Mouse (Mus musculus) left cerebral cortex, adult 9 months (tissue): Measurements from ENCODE around the gene Col28a1.

Experiments used
- DNase-seq, 2 experiments: peaks; one replicate each; pipeline ENCODE4 v3.0.0; 2022; ENCODE audit warnings: low spot score in 2 of 2

The Col28a1 gene

GRCm38 (mm10) chr6:8119116-8119515 lies 73.3 kb downstream of the Col28a1 start:
- no peak for DNase-seq

GRCm38 (mm10) chr6:8118577-8118976 lies 73.8 kb downstream of the Col28a1 start:
- DNase-seq: no peak

GRCm38 (mm10) chr6:8105870-8106706 lies 86.3 kb downstream of the Col28a1 start:
- no peak for DNase-seq

GRCm38 (mm10) chr6:8101224-8101623 lies 91.2 kb downstream of the Col28a1 start:
- DNase-seq: no peak

GRCm38 (mm10) chr6:8095856-8096255 lies 96.6 kb downstream of the Col28a1 start:
- DNase-seq: no peak

GRCm38 (mm10) chr6:8094160-8094953 lies 98.1 kb downstream of the Col28a1 start:
- no peak for DNase-seq

- DNase-seq: no peak
These were observed 98.9 kb downstream of the Col28a1 start for GRCm38 (mm10) chr6:8093556-8093955.

GRCm38 (mm10) chr6:8086847-8087246 lies 105.6 kb downstream of the Col28a1 start:
- DNase-seq: no peak

GRCm38 (mm10) chr6:8084806-8085205 lies 107.6 kb downstream of the Col28a1 start:
- DNase-seq: no peak

- DNase-seq: no peak
These were observed 109.2 kb downstream of the Col28a1 start for GRCm38 (mm10) chr6:8083196-8083595.

GRCm38 (mm10) chr6:8077572-8078146 lies 114.8 kb downstream of the Col28a1 start:
- no peak for DNase-seq

GRCm38 (mm10) chr6:8074914-8075313 lies 117.5 kb downstream of the Col28a1 start:
- no peak for DNase-seq

GRCm38 (mm10) chr6:8068979-8069378 lies 123.4 kb downstream of the Col28a1 start:
- DNase-seq: peak in 1 of 2 experiments; percentile 10

- no peak for DNase-seq
These were observed 124.0 kb downstream of the Col28a1 start for GRCm38 (mm10) chr6:8068394-8068793.

- no peak for DNase-seq
These were observed 125.3 kb downstream of the Col28a1 start for GRCm38 (mm10) chr6:8067124-8067523.

- peak in 1 of 2 experiments; percentile 52 for DNase-seq
These were observed 126.2 kb downstream of the Col28a1 start for GRCm38 (mm10) chr6:8066208-8066607.

- DNase-seq: no peak
These were observed 133.2 kb downstream of the Col28a1 start for GRCm38 (mm10) chr6:8059199-8059598.

- no peak for DNase-seq
These were observed 144.2 kb downstream of the Col28a1 start for GRCm38 (mm10) chr6:8048216-8048615.

- no peak for DNase-seq
These were observed 146.0 kb downstream of the Col28a1 start for GRCm38 (mm10) chr6:8046446-8046845.

- DNase-seq: no peak
These were observed 146.6 kb downstream of the Col28a1 start for GRCm38 (mm10) chr6:8045825-8046224.

- no peak for DNase-seq
These were observed 163.7 kb downstream of the Col28a1 start for GRCm38 (mm10) chr6:8028711-8029110.

- no peak for DNase-seq
These were observed 166.9 kb downstream of the Col28a1 start for GRCm38 (mm10) chr6:8025332-8026129.
